21 mouse cellular contexts compared by ENCODE assay signal in genomic region chr9:74645394-74645793, GRCm38 (mm10).
DNase-seq lines count a peak whose midpoint lies in the region; ATAC-seq and TF ChIP-seq lines count a peak whose summit lies in the region.
"Had no signal": no experiment of that assay in that cellular context is flagged by ENCODE, and none has a peak within 500 bp of the region (broad histone marks: within the 10 kb centered on the region; RNA-seq: fewer than 3 reads in every experiment).

No protein-coding gene starts in this region.

- WGBS in intestine, embryonic 15.5 days = 73% methylated on average over 2 of the region's 2 CpGs
- WGBS in intestine, postnatal 0 days = 62% methylated on average over 2 of the region's 2 CpGs
- WGBS in liver, adult 2 months = 56% methylated on average over 2 of the region's 2 CpGs
- 60% methylated on average over 2 of the region's 2 CpGs for WGBS in liver, embryonic 12.5 days (ENCODE audit: insufficient replicate concordance)
- WGBS in intestine, embryonic 16.5 days = 60% methylated on average over 2 of the region's 2 CpGs

- H3K4me1 ChIP-seq in intestine, embryonic 15.5 days (replicated peaks) = no peaks in the 10 kb centered on the region
- no peaks in the 10 kb centered on the region for H3K4me1 ChIP-seq in intestine, postnatal 0 days (replicated peaks; ENCODE audit: control insufficient read depth, insufficient read depth, low read length)
- H3K4me1 ChIP-seq in liver, adult 2 months (ENCODE audit: control insufficient read depth, insufficient read depth, low read length) = peaks cover 3% of the 10 kb centered on the region; the same call in 1 of the 2 replicates
- H3K4me1 ChIP-seq in liver, embryonic 12.5 days = no peaks in the 10 kb centered on the region
- no peaks in the 10 kb centered on the region for H3K4me1 ChIP-seq in intestine, embryonic 16.5 days (ENCODE audit: control insufficient read depth, insufficient read depth, low read length)
- H3K4me1 ChIP-seq: embryonic facial prominence, embryonic 12.5 days had no signal

- H3K27ac ChIP-seq in intestine, embryonic 15.5 days = no peak overlapping the region
- no peak overlapping the region for H3K27ac ChIP-seq in intestine, postnatal 0 days (ENCODE audit: low read depth, low read length)
- no peak overlapping the region for H3K27ac ChIP-seq in liver, adult 2 months (replicated peaks; ENCODE audit: insufficient read depth, low read depth, low read length)
- no peak overlapping the region for H3K27ac ChIP-seq in liver, embryonic 12.5 days
- H3K27ac ChIP-seq in intestine, embryonic 16.5 days (ENCODE audit: low read length) = no peak overlapping the region
- H3K27ac ChIP-seq: embryonic facial prominence, embryonic 10.5 days; embryonic facial prominence, embryonic 12.5 days; forebrain, embryonic 10.5 days; forebrain, embryonic 12.5 days had no signal

- H3K79me2 ChIP-seq in liver, adult 2 months (ENCODE audit: control insufficient read depth, insufficient read depth, low read length) = no peaks in the 10 kb centered on the region

- H3K9me3 ChIP-seq in intestine, embryonic 15.5 days = no peaks in the 10 kb centered on the region
- H3K9me3 ChIP-seq in intestine, postnatal 0 days (ENCODE audit: control insufficient read depth) = no peaks in the 10 kb centered on the region
- no peaks in the 10 kb centered on the region for H3K9me3 ChIP-seq in liver, embryonic 12.5 days (replicated peaks)
- H3K9me3 ChIP-seq in intestine, embryonic 16.5 days (ENCODE audit: control insufficient read depth, low read length) = no peaks in the 10 kb centered on the region
- H3K9me3 ChIP-seq: embryonic facial prominence, embryonic 10.5 days; embryonic facial prominence, embryonic 12.5 days; forebrain, embryonic 10.5 days; forebrain, embryonic 12.5 days had no signal

- H3K36me3 ChIP-seq in intestine, embryonic 15.5 days = no peaks in the 10 kb centered on the region
- H3K36me3 ChIP-seq in intestine, postnatal 0 days (ENCODE audit: control insufficient read depth, insufficient read depth) = no peaks in the 10 kb centered on the region
- H3K36me3 ChIP-seq in liver, adult 2 months (ENCODE audit: control insufficient read depth, insufficient read depth, low read length) = no peaks in the 10 kb centered on the region
- no peaks in the 10 kb centered on the region for H3K36me3 ChIP-seq in liver, embryonic 12.5 days
- no peaks in the 10 kb centered on the region for H3K36me3 ChIP-seq in intestine, embryonic 16.5 days (ENCODE audit: control insufficient read depth, insufficient read depth, low read length)
- H3K36me3 ChIP-seq: embryonic facial prominence, embryonic 10.5 days; embryonic facial prominence, embryonic 12.5 days; forebrain, embryonic 10.5 days; forebrain, embryonic 12.5 days had no signal

- H3K4me3 ChIP-seq in intestine, embryonic 15.5 days (replicated peaks) = no peak overlapping the region
- H3K4me3 ChIP-seq in intestine, postnatal 0 days (ENCODE audit: low read depth, low read length) = no peak overlapping the region
- H3K4me3 ChIP-seq in liver, adult 2 months (ENCODE audit: insufficient read depth, low read depth, low read length) = no peak overlapping the region
- no peak overlapping the region for H3K4me3 ChIP-seq in liver, embryonic 12.5 days
- no peak overlapping the region for H3K4me3 ChIP-seq in intestine, embryonic 16.5 days (ENCODE audit: low read length)
- H3K4me3 ChIP-seq: embryonic facial prominence, embryonic 10.5 days; embryonic facial prominence, embryonic 12.5 days; forebrain, embryonic 10.5 days; forebrain, embryonic 12.5 days had no signal

- H3K4me2 ChIP-seq in intestine, embryonic 15.5 days (replicated peaks) = no peak overlapping the region
- H3K4me2 ChIP-seq in intestine, postnatal 0 days (replicated peaks; ENCODE audit: low read depth) = no peak overlapping the region
- H3K4me2 ChIP-seq in liver, embryonic 12.5 days = no peak overlapping the region
- H3K4me2 ChIP-seq in intestine, embryonic 16.5 days (ENCODE audit: low read depth, low read length) = no peak overlapping the region
- H3K4me2 ChIP-seq: embryonic facial prominence, embryonic 12.5 days; forebrain, embryonic 12.5 days had no signal

- no peak for TF ChIP-seq POLR2A in liver, adult 2 months (IDR thresholded peaks at IDR 0.05; ENCODE audit: extremely low read depth, insufficient read depth, low read length)

- no peak overlapping the region for H3K9ac ChIP-seq in intestine, embryonic 15.5 days
- no peak overlapping the region for H3K9ac ChIP-seq in intestine, postnatal 0 days (ENCODE audit: low read depth, low read length)
- H3K9ac ChIP-seq in liver, adult 2 months (ENCODE audit: low read depth, low read length) = no peak overlapping the region
- H3K9ac ChIP-seq in liver, embryonic 12.5 days = no peak overlapping the region
- H3K9ac ChIP-seq in intestine, embryonic 16.5 days (ENCODE audit: low read depth, low read length) = no peak overlapping the region
- H3K9ac ChIP-seq: embryonic facial prominence, embryonic 12.5 days; forebrain, embryonic 12.5 days had no signal

- no peak for TF ChIP-seq CTCF in intestine, postnatal 0 days (IDR thresholded peaks at IDR 0.05; ENCODE audit: low read depth)
- no peak for TF ChIP-seq CTCF in liver, adult 2 months (IDR thresholded peaks at IDR 0.05; ENCODE audit: low read depth, low read length)

- ATAC-seq in intestine, embryonic 15.5 days = peak; percentile 71
- no peak; the same call in 1 of the 2 replicates for ATAC-seq in intestine, postnatal 0 days
- no peak for ATAC-seq in liver, embryonic 12.5 days
- peak; percentile 76 for ATAC-seq in intestine, embryonic 16.5 days
- ATAC-seq: activated CD4-positive, CD25-positive, alpha-beta regulatory T cell, adult 4 months; forebrain, embryonic 14.5 days; forebrain, embryonic 16.5 days had no signal

- H3K27me3 ChIP-seq in intestine, embryonic 15.5 days (replicated peaks) = no peaks in the 10 kb centered on the region
- H3K27me3 ChIP-seq in intestine, postnatal 0 days (replicated peaks; ENCODE audit: control insufficient read depth, insufficient read depth, low read length) = no peaks in the 10 kb centered on the region
- no peaks in the 10 kb centered on the region for H3K27me3 ChIP-seq in liver, adult 2 months (ENCODE audit: control insufficient read depth, insufficient read depth, low read length)
- no peaks in the 10 kb centered on the region for H3K27me3 ChIP-seq in liver, embryonic 12.5 days (replicated peaks)
- no peaks in the 10 kb centered on the region for H3K27me3 ChIP-seq in intestine, embryonic 16.5 days (replicated peaks; ENCODE audit: control insufficient read depth, insufficient read depth, low read length)
- H3K27me3 ChIP-seq: embryonic facial prominence, embryonic 12.5 days; forebrain, embryonic 12.5 days had no signal

- peak; percentile 60 for DNase-seq in liver, adult 2 months (ENCODE audit: extremely low read depth, low read depth, low spot score)
- DNase-seq in ovary, postnatal 10 days (ENCODE audit: low spot score) = no peak
- DNase-seq: adrenal gland, adult 8-10 months; adrenal gland, postnatal 14 days; adrenal gland, postnatal 36 days; cerebellum, adult 11-12 months; cerebellum, adult 2 months; cerebellum, adult 9-10 months; cerebellum, postnatal 10 days; cerebellum, postnatal 25 days had no signal

Comparison
In these comparisons a context has a peak if more than half of its experiments do, and no peak if none do; other contexts are left out.
1. ATAC-seq: peak in intestine, embryonic 15.5 days (single experiment) and intestine, embryonic 16.5 days (single experiment); none in intestine, postnatal 0 days (single experiment) and liver, embryonic 12.5 days (single experiment).